Mouse (Mus musculus): ENCODE data around the gene Pparg. TPM values are rescaled to one million over a fixed set of nuclear protein-coding genes. Genes with fewer than 3 reads are reported as not detected.

The Pparg gene
- total and polyA plus RNA-seq, 3 experiments = not detected

DNA sequence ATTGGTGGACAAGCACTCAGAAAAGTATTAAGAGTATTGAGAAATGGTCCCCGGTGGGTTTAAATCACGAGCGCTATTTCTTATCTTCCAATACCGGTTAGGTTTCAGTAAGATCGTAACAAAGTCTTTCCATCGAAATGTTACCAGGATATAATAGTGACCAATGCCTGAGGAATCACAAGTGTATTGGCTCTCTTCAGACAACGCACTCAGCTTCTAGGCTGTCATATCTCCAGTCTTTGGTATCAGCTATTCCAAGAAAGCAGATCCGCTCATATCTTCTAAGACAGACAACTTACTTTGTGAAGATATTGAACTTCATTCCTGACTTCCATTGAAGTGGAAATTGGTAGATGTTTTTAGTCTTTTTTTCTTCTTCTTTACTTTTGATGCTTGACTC lies 15.7 kb upstream of the Pparg start:
- DNase-seq (ENCODE audit: extremely low read depth) = no peak
- H3K27ac ChIP-seq (ENCODE audit: insufficient read depth, low read depth) = no peak overlapping the region
- no peaks in the 10 kb centered on the region for H3K79me2 ChIP-seq (replicated peaks; ENCODE audit: control insufficient read depth, extremely low read depth, insufficient read depth, poor library complexity, severe bottlenecking)
- TF ChIP-seq IRF4 (IDR thresholded peaks at IDR 0.05; ENCODE audit: low read depth, low read length) = no peak
- no peak for TF ChIP-seq RCOR1 (conservative IDR thresholded peaks at IDR 0.05; ENCODE audit: low read depth, low read length)
- TF ChIP-seq SIN3A (IDR thresholded peaks at IDR 0.05; ENCODE audit: low read length) = no peak
- TF ChIP-seq NRF1 (IDR thresholded peaks at IDR 0.05; ENCODE audit: low read depth, low read length) = no peak
- no peak for TF ChIP-seq EP300 (IDR thresholded peaks at IDR 0.05; ENCODE audit: low read length)
- no peak for TF ChIP-seq USF2 (conservative IDR thresholded peaks at IDR 0.05; ENCODE audit: low read depth, low read length)
- no peak for TF ChIP-seq MEF2A (IDR thresholded peaks at IDR 0.05; ENCODE audit: borderline replicate concordance, low read depth, low read length)
- no peak for TF ChIP-seq CHD1 (IDR thresholded peaks at IDR 0.05; ENCODE audit: low read depth, low read length)
- no peak for TF ChIP-seq MXI1 (IDR thresholded peaks at IDR 0.05; ENCODE audit: low read depth, low read length)
- TF ChIP-seq ZNF384 (IDR thresholded peaks at IDR 0.05; ENCODE audit: low read depth, low read length) = no peak
- TF ChIP-seq SMC3 (IDR thresholded peaks at IDR 0.05; ENCODE audit: low read depth, low read length) = no peak
- no peak for TF ChIP-seq NELFE (IDR thresholded peaks at IDR 0.05; ENCODE audit: low read depth, low read length)
- TF ChIP-seq MAFK (IDR thresholded peaks at IDR 0.05; ENCODE audit: insufficient replicate concordance, low read length) = no peak
- TF ChIP-seq JUN (IDR thresholded peaks at IDR 0.05; ENCODE audit: insufficient read depth, low read depth, low read length) = no peak
- TF ChIP-seq POLR2AphosphoS2 (IDR thresholded peaks at IDR 0.05; ENCODE audit: low read depth, low read length) = no peak
- TF ChIP-seq PAX5 (IDR thresholded peaks at IDR 0.05; ENCODE audit: low read length) = no peak
- no peak for TF ChIP-seq E2F4 (IDR thresholded peaks at IDR 0.05; ENCODE audit: insufficient replicate concordance, low read depth, low read length)
- H3K36me3 ChIP-seq (replicated peaks in 1 of 2; ENCODE audit: control insufficient read depth in 1 of 2, insufficient read depth in 1 of 2, low read length in 1 of 2) = no peaks in the 10 kb centered on the region
- H3K4me1 ChIP-seq (ENCODE audit: control insufficient read depth in 1 of 2, insufficient read depth in 2 of 2) = no peaks in the 10 kb centered on the region
- in situ Hi-C loops (cut with MboI; ENCODE audit: low pct_ligation_motif_present, low pct_unique_long_range_greater_than_20kb, low sequenced_read_pairs) = no loop called here
- no peaks in the 10 kb centered on the region for H3K27me3 ChIP-seq (replicated peaks)
- H3K4me3 ChIP-seq (replicated peaks in 1 of 3; ENCODE audit: low read depth in 2 of 3, low read length in 2 of 3, poor library complexity in 1 of 3) = no peak overlapping the region
- dilution Hi-C loops (cut with MboI; ENCODE audit: extremely low pct_ligation_motif_present, extremely low pct_unique_long_range_greater_than_20kb, low sequenced_read_pairs) = no loop called here
- 0 out of 2 replicates have a peak overlapping the region, but pooled peaks have one; percentile 43 for H3K4me2 ChIP-seq (ENCODE audit: insufficient read depth, low read depth, poor library complexity, severe bottlenecking)
- H3K9me3 ChIP-seq (replicated peaks; ENCODE audit: low read length) = no peaks in the 10 kb centered on the region
- H3K9ac ChIP-seq (ENCODE audit: insufficient read depth, low read depth) = no peak overlapping the region

DNA sequence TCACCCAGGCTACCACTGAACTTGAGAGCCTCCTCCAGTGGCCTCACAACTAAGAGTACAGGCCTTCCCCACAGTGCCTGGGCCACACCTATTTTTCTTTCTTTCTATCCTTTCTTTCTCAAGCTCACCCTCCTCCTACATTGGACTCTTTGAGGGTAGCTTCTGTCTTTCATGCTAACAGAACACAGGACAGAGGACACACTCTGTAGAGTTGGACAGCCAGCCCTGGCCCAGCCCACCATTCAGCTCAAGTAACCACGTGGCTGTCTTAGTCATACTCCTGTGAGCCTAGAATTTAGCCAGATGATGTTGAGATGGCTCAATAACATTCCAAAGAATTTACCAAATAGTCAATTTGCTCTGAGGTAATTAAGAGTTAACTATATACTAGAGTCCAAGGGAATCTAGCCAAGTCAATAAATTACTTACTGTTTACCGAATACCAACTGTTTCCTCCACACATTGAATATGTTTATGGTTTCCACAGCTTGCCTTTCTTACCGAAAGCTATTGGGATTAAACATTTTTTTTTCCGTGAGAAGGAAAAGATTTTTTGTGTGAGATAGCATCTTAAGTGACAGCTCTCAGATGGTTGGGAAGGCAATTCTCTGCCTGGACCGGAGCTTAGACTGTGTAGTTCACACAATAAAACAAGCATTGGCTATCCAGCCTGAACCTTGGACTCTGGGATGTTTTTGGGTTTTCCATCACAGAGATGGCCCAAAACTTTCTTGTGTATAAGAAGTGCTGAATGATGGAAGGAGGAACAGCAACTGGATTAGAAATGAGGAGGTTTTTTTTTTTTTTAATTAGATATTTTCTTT lies 10.9 kb upstream of the Pparg start:
- dilution Hi-C loops (cut with MboI; ENCODE audit: extremely low pct_ligation_motif_present, extremely low pct_unique_long_range_greater_than_20kb, low sequenced_read_pairs) = no loop called here
- no peak overlapping the region for H3K9ac ChIP-seq (ENCODE audit: insufficient read depth, low read depth)
- no peak overlapping the region for H3K4me2 ChIP-seq (ENCODE audit: insufficient read depth, low read depth, poor library complexity, severe bottlenecking)
- no peaks in the 10 kb centered on the region for H3K79me2 ChIP-seq (replicated peaks; ENCODE audit: control insufficient read depth, extremely low read depth, insufficient read depth, poor library complexity, severe bottlenecking)
- H3K27ac ChIP-seq (ENCODE audit: insufficient read depth, low read depth) = no peak overlapping the region
- no peak for DNase-seq (ENCODE audit: extremely low read depth)
- in situ Hi-C loops (cut with MboI; ENCODE audit: low pct_ligation_motif_present, low pct_unique_long_range_greater_than_20kb, low sequenced_read_pairs) = no loop called here
- TF ChIP-seq SIN3A (IDR thresholded peaks at IDR 0.05; ENCODE audit: low read length) (no peak), TCF12 (IDR thresholded peaks at IDR 0.05; ENCODE audit: low read depth, low read length) (no peak), MEF2A (IDR thresholded peaks at IDR 0.05; ENCODE audit: borderline replicate concordance, low read depth, low read length) (no peak), ZC3H11A (IDR thresholded peaks at IDR 0.05; ENCODE audit: low read depth, low read length) (no peak), GABPA (IDR thresholded peaks at IDR 0.05; ENCODE audit: insufficient replicate concordance, low read depth, low read length) (no peak), POLR2A (IDR thresholded peaks at IDR 0.05; ENCODE audit: low read depth, low read length) (no peak), ZKSCAN1 (IDR thresholded peaks at IDR 0.05; ENCODE audit: borderline replicate concordance, low read depth, low read length) (no peak), JUN (IDR thresholded peaks at IDR 0.05; ENCODE audit: insufficient read depth, low read depth, low read length) (no peak), MXI1 (IDR thresholded peaks at IDR 0.05; ENCODE audit: low read depth, low read length) (no peak), PAX5 (IDR thresholded peaks at IDR 0.05; ENCODE audit: low read length) (no peak), NELFE (IDR thresholded peaks at IDR 0.05; ENCODE audit: low read depth, low read length) (no peak), JUND (conservative IDR thresholded peaks at IDR 0.05; ENCODE audit: low read depth, low read length) (no peak), RCOR1 (conservative IDR thresholded peaks at IDR 0.05; ENCODE audit: low read depth, low read length) (no peak)
- H3K4me3 ChIP-seq (replicated peaks in 1 of 3; ENCODE audit: low read depth in 2 of 3, low read length in 2 of 3, poor library complexity in 1 of 3) = no peak overlapping the region
- H3K4me1 ChIP-seq (ENCODE audit: control insufficient read depth in 1 of 2, insufficient read depth in 2 of 2) = no peaks in the 10 kb centered on the region
- no peaks in the 10 kb centered on the region for H3K36me3 ChIP-seq (replicated peaks in 1 of 2; ENCODE audit: control insufficient read depth in 1 of 2, insufficient read depth in 1 of 2, low read length in 1 of 2)
- no peaks in the 10 kb centered on the region for H3K27me3 ChIP-seq (replicated peaks)
- no peaks in the 10 kb centered on the region for H3K9me3 ChIP-seq (replicated peaks; ENCODE audit: low read length)
